Mouse (Mus musculus) adrenal gland, adult 18-20 months (tissue): ENCODE results near the gene Ago1. TPM values are rescaled to one million over a fixed set of nuclear protein-coding genes. Genes with fewer than 3 reads are reported as not detected.

ENCODE experiments used
- DNase-seq, 2 experiments: peaks; one replicate each; pipeline ENCODE4 v3.0.0; 2021 to 2022; ENCODE audit warnings: low spot score in 2 of 2
- total RNA-seq, 2 experiments: library from RNA; stranded (reverse); gene quantifications; 1 replicate in 1 of 2; 2 replicates in 1 of 2; pipeline ENCODE4 v1.2.3; 2021

Ago1 gene
- total RNA-seq, 2 experiments from 2014 or later = 25.6 to 36.9 TPM

- DNase-seq = no peak
Measured at GRCm38 (mm10) chr4:126423866-126424265, 44.5 kb downstream of the Ago1 start.

- DNase-seq = no peak
Measured at GRCm38 (mm10) chr4:126415707-126416106, 52.7 kb downstream of the Ago1 start.

GRCm38 (mm10) chr4:126412526-126412925 lies 55.9 kb downstream of the Ago1 start:
- no peak for DNase-seq

Other genes starting within 250 kb of the Ago1 start
- 10 to 100 TPM; 56.3 to 63.1 TPM for gene Map7d1, start 212.2 kb downstream of the Ago1 start, total RNA-seq
- 10 to 100 TPM; 89.7 to 92.1 TPM for gene Trappc3, start 206.3 kb downstream of the Ago1 start, total RNA-seq
- gene Col8a2, start 181.8 kb downstream of the Ago1 start, total RNA-seq = 1 to 10 TPM; 2.6 to 2.8 TPM
- 10 to 100 TPM; 31.0 to 31.2 TPM for gene Adprhl2, start 146.9 kb downstream of the Ago1 start, total RNA-seq
- gene Tekt2, start 142.9 kb downstream of the Ago1 start, total RNA-seq = 1 to 10 TPM; 2.8 to 4.5 TPM
- 10 to 100 TPM; 19.6 to 20.3 TPM for gene Ago3, start 39.0 kb downstream of the Ago1 start, total RNA-seq
- 1 to 10 TPM; 4.8 to 5.1 TPM for gene Ago4, start 64.9 kb upstream of the Ago1 start, total RNA-seq
- under 1 TPM; 0.54 to 0.96 TPM for gene Clspn, start 88.4 kb upstream of the Ago1 start, total RNA-seq
- gene 5730409E04Rik, start 141.2 kb upstream of the Ago1 start, total RNA-seq = 10 to 100 TPM; 10.4 to 10.5 TPM
- 100 to 1,000 TPM; 161 to 163 TPM for gene Psmb2, start 209.0 kb upstream of the Ago1 start, total RNA-seq